Mouse (Mus musculus) brain, embryonic 14.5 days (tissue): ENCODE results near the gene Casp8ap2.

Experiments used
- CTCF ChIP-seq: fragments of 200-500 bp; IDR thresholded peaks from 2 replicates; pipeline ENCODE4 v1.5.1; 2012; ENCODE audit warnings: inconsistent platforms, mild to moderate bottlenecking, moderate library complexity, borderline replicate concordance; ENCODE audit not compliant: insufficient read depth, insufficient read length; ENCODE audit errors: extremely low read depth
- POLR2A ChIP-seq: fragments of 200-500 bp; IDR thresholded peaks from 2 replicates; pipeline ENCODE4 v1.6.1; 2012; ENCODE audit warnings: mild to moderate bottlenecking, inconsistent platforms, borderline replicate concordance; ENCODE audit not compliant: poor library complexity, insufficient read depth, insufficient read length, severe bottlenecking; ENCODE audit errors: extremely low read depth

DNA sequence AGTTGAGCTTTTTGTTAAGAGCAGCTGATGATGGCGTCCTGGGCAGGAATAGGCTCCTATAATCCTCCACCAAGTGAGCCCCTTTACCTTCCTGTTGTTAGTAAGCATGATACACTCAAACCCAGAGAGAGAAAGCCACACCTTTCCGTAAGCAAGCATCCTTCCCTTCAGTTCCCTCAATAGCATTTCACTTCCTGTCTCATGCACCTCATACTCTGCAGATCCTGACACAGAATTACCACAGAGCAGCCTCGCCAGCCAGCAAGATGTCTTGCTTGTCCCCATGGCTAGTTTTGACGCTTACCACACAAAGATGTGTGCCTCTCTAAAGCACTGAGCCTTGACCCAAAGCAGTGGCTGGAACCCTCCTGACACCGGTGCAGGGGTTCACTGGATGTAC lies 27.7 kb upstream of the Casp8ap2 start:
- TF ChIP-seq CTCF (no peak), POLR2A (no peak)
